Mouse (Mus musculus) telencephalon, adult 2 months (tissue): Measurements from ENCODE around the gene Cdh13.
A peak's percentile ranks its signal among the peaks of the same experiment; 100 is the strongest.
"Not testable (repeated sequence)": the region's sequence is repeated elsewhere in the genome, so short reads cannot be mapped to it uniquely, and the experiment has no call there.

ENCODE experiments used
- DNase-seq: peaks from one replicate; pipeline ENCODE4 v3.0.0-alpha.2; 2011; ENCODE audit warnings: low read depth, low spot score

The Cdh13 gene

DNA sequence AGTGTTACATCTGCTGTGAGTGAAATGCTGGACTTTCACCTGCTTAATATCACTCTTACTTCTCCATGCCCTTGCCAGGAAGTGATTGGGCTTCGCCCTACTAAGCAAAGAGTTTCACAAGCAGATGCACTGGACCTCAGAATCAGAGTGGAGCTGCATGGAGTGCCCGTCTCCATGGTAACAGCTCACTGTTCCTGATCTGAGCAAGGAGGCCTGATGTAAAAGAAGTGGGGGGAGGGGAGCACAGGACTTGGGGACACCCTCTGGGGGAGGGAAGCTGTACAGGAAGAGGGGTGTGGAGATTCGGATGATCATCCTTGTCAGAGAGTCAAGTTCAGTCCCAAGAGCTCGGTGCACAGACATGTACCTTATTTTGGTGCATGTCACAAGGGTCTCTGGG lies 384.2 kb downstream of the Cdh13 start:
- DNase-seq = no peak

GRCm38 (mm10) chr8:118676233-118676632 lies 392.7 kb downstream of the Cdh13 start:
- no peak for DNase-seq

- DNase-seq = no peak
These were observed 395.8 kb downstream of the Cdh13 start for GRCm38 (mm10) chr8:118679347-118679746.

DNA sequence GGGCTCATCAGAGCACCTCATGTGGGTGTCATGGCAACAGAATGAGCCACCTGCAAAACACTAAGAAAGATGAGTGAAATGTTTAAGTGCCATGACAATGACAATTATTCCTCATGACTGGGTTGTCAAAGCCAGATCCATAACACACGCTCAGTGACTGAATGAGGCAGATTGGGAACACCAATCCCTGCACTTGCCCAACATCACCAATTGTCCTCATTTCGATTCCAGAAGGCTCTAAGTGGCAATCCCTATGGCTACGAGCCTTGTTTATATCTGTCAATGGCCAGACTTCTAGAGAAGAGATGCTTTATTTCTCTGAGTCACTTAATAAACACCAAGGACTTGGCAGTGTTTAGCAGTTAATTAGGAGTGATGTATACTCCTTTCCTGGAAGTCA lies 399.9 kb downstream of the Cdh13 start:
- DNase-seq = no peak

- DNase-seq = no peak
These were observed 402.3 kb downstream of the Cdh13 start for GRCm38 (mm10) chr8:118685863-118686262.

- DNase-seq = no peak
These were observed 406.3 kb downstream of the Cdh13 start for GRCm38 (mm10) chr8:118689849-118690248.

- no peak for DNase-seq
These were observed 417.9 kb downstream of the Cdh13 start for GRCm38 (mm10) chr8:118701312-118701880.

- DNase-seq = no peak
These were observed 425.8 kb downstream of the Cdh13 start for GRCm38 (mm10) chr8:118709366-118709765.

GRCm38 (mm10) chr8:118711631-118712030 lies 428.1 kb downstream of the Cdh13 start:
- no peak for DNase-seq

DNA sequence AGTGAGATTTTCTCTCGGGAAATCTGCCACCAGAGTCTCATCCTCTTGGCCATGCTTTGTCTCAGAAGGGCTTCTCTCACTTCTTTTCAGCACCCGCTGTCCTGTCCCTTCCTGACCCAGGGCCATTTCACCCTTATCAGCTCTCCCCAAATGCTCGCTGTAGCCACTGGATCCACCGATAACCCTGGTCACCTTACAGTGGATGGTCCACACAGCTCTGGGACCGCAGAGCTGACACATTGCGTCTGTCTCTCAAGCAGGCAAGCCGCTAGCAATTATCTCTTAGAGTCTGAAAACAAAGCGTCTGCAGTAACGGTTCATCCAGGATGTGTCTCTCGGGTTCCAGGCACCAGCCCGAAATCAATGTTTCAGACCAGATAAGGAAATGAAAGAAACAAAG lies 429.6 kb downstream of the Cdh13 start:
- no peak for DNase-seq

DNA sequence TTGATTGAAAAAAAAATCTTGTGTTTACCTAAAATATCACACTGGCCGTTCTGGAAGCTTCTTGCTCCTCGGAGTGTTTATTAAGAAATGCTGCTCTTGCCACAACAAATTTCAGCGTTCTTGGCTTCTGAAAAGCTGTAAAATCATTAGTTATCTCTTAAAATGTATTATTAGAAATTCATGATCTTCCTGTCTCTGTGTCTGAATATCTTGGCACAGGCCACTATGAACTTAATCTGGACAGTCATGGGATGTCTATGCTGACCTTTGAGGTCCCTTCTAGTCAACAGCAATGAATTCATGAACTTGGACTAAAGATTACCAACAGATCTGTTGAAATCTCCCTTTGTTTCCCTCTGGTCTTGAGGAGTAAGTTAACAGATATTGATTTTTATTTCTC lies 430.1 kb downstream of the Cdh13 start:
- no peak for DNase-seq

- peak; percentile 85 for DNase-seq
These were observed 439.4 kb downstream of the Cdh13 start for GRCm38 (mm10) chr8:118722896-118723295.

DNA sequence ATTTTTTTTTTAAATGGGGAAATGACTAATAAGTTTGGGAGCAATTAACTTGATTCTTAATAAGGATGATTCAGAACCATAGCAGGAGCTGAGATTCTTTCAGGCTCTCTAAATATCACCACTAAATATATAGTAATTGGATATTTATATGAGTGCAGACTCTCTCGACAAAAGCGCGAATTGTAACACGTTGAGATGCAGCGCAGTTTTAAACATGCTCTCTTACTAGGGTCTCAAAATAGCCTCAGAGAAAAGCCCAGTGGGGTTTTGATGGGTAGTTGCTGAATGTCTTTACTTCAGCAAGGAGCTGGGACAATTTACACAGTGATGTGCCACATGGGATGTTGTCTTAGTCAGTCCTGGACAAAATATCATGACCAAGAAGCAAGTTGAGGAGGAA lies 442.1 kb downstream of the Cdh13 start:
- no peak for DNase-seq

GRCm38 (mm10) chr8:118741781-118742180 lies 458.2 kb downstream of the Cdh13 start:
- no peak for DNase-seq

- no peak for DNase-seq
These were observed 461.5 kb downstream of the Cdh13 start for GRCm38 (mm10) chr8:118744991-118745390.

- DNase-seq = no peak
These were observed 464.6 kb downstream of the Cdh13 start for GRCm38 (mm10) chr8:118748041-118748604.

DNA sequence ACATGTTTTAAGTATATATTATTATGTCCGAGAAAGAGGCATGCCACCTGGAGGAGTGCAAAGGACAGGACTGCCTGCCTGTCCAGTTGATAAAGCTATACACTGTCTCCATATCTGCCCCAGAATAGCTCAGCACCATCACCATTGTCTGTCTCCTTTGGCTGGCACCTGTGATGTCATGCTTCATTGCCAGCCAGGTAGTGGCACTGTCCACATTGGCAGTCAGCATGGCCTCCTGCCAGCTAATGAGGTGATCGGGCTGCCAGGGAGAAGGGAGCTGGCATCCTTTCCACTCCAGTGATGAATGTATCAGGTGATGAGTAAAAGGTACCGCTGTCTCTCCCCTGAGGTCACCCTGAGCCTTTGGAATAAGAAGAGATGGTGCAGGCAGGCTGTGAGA lies 465.7 kb downstream of the Cdh13 start:
- DNase-seq = no peak

- no peak for DNase-seq
These were observed 466.3 kb downstream of the Cdh13 start for GRCm38 (mm10) chr8:118749786-118750185.

GRCm38 (mm10) chr8:118753710-118754109 lies 470.2 kb downstream of the Cdh13 start:
- DNase-seq = peak; percentile 68

- peak; percentile 12 for DNase-seq
These were observed 470.6 kb downstream of the Cdh13 start for GRCm38 (mm10) chr8:118754119-118754518.

DNA sequence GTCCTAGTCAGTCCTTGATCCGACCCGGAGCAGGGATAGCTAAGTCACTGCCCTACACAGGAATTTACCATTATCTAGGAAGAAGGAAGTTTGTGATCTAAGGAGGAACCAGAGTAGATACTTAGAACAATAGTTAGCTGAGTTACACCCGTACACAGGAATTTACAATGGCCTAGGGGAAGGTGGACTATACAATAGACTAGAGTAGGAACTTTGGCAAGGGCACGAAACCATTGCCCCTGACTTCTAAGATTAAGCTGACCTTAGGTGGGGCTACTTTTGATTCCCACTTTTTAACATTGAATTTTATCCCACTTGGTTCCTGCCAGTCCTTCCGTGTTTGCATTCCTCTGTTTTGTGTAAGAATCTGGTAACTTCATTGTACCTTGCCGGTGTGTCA lies 494.0 kb downstream of the Cdh13 start:
- DNase-seq = not testable (repeated sequence)

DNA sequence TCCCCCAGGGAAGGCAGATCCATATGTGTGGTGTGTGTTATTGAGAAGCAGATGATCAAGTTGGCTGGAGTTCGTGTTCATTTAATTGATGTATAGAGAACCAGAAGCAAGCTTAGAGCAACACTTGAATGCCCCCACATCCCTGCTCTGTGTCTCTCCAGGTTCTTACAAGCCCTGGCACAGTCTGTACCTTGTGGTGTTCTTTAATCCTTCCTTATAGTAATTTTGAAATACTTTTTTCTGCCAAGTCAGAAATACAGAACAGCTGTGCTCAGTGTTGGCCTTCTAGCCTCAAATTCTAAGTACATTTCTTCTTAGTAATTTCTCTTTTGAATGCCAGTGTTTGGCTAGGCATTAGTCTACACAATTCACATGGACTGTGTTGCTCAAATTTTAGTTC lies 494.8 kb downstream of the Cdh13 start:
- DNase-seq = peak; percentile 41

DNA sequence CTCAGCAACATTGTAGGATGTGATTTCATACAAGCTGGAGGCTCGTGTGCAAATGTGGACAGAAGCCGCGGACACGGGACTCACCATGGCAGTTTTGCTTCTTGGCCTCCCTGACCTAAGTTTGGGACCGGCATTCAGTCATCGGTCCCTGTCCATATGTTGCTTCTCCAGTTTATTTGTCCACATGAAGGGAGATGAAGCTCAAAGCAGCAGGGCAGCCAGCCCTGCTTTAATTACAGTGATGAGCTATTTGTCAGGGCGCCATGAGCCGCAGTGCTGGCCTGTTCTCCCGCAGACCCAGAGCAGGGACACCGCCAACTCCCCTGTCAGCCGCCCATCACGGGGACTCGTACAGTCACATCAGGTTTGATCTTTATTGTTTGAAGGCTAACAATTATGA lies 502.1 kb downstream of the Cdh13 start:
- no peak for DNase-seq

DNA sequence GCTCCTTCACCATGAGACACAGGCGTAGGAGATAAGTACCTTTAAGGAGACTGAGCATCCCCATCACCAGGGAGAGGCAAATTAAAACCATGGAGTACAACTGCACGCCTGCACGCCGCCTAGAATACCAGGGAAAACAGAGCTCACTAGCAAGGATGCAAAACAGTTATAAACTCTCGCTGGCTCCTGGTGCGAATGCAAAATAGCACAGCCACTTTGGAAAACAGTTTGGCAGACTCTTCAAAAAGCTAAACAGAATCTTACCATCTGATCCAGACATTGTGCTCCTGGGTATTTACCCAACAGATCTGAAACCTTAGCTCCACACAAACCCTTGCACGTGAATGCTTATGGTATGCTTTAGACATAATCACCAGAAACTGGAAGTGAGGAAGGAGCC lies 506.1 kb downstream of the Cdh13 start:
- peak; percentile 55 for DNase-seq
